Mouse (Mus musculus) liver, adult (tissue): ENCODE measurements around the gene Fam241b.

ENCODE experiments used
- GATA4 ChIP-seq: IDR thresholded peaks from 2 replicates; pipeline ENCODE4 v1.6.1; 2014; ENCODE audit warnings: mild to moderate bottlenecking, low read length; ENCODE audit not compliant: insufficient replicate concordance

Gene Fam241b

GRCm38 (mm10) chr10:62138040-62138439 lies 5.7 kb downstream of the Fam241b start:
- no peak for TF ChIP-seq GATA4

GRCm38 (mm10) chr10:62137150-62137549 lies 6.6 kb downstream of the Fam241b start:
- no peak for TF ChIP-seq GATA4

- TF ChIP-seq GATA4, result no peak
These were observed 7.8 kb downstream of the Fam241b start for GRCm38 (mm10) chr10:62135696-62136470.

- TF ChIP-seq GATA4, result no peak
These were observed 10.9 kb downstream of the Fam241b start, which contains the start of gene Neurog3 for GRCm38 (mm10) chr10:62132691-62133281. Gene Neurog3 (plus strand): TSS chr10:62133090.

- no peak for TF ChIP-seq GATA4
These were observed 15.3 kb downstream of the Fam241b start for GRCm38 (mm10) chr10:62128316-62128951.

GRCm38 (mm10) chr10:62127711-62128231 lies 15.9 kb downstream of the Fam241b start:
- TF ChIP-seq GATA4, result no peak

GRCm38 (mm10) chr10:62127137-62127536 lies 16.6 kb downstream of the Fam241b start:
- no peak for TF ChIP-seq GATA4

GRCm38 (mm10) chr10:62113865-62114647 lies 29.7 kb downstream of the Fam241b start:
- TF ChIP-seq GATA4, result no peak

- no peak for TF ChIP-seq GATA4
These were observed 32.5 kb downstream of the Fam241b start for GRCm38 (mm10) chr10:62111207-62111576.

GRCm38 (mm10) chr10:62110504-62111206 lies 33.1 kb downstream of the Fam241b start:
- no peak for TF ChIP-seq GATA4

GRCm38 (mm10) chr10:62107048-62107447 lies 36.7 kb downstream of the Fam241b start:
- no peak for TF ChIP-seq GATA4

GRCm38 (mm10) chr10:62104835-62105576 lies 38.7 kb downstream of the Fam241b start:
- TF ChIP-seq GATA4, result no peak

GRCm38 (mm10) chr10:62101504-62102439 lies 41.9 kb downstream of the Fam241b start:
- no peak for TF ChIP-seq GATA4

GRCm38 (mm10) chr10:62099749-62100403 lies 43.8 kb downstream of the Fam241b start:
- TF ChIP-seq GATA4, result no peak
